Mouse (Mus musculus): Measurements from ENCODE around the gene Enc1. TPM values are rescaled to one million over a fixed set of nuclear protein-coding genes. Genes with fewer than 3 reads are reported as not detected.

Gene Enc1
- polyA plus RNA-seq, 1 experiment from 2014 or later: 14.1 TPM

- Histone ChIP-seq H3K27ac (ENCODE audit: low read depth) (no peak overlapping the region), H3K9me3 (ENCODE audit: low read depth, low read length) (no peaks in the 10 kb centered on the region), H3K27me3 (ENCODE audit: insufficient read depth, low read length) (no peaks in the 10 kb centered on the region), H3K4me1 (ENCODE audit: insufficient read depth) (peaks cover 14% of the 10 kb centered on the region), H3K36me3 (ENCODE audit: insufficient read depth) (peaks cover 75% of the 10 kb centered on the region), H3K4me2 (no peak overlapping the region), H3K4me3 (ENCODE audit: low read depth, low read length) (no peak overlapping the region), H3K9ac (no peak overlapping the region)
- 74% methylated on average over 20 of the region's 20 CpGs for WGBS
- ATAC-seq (ENCODE audit: insufficient read depth) (no peak), DNase-seq (no peak)
- no peak for TF ChIP-seq CTCF (IDR thresholded peaks at IDR 0.05; ENCODE audit: low read depth)
Observed at GRCm38 (mm10) chr13:97250551-97251380, 9.9 kb downstream of the Enc1 start.

GRCm38 (mm10) chr13:97251736-97252135 is 10.8 kb downstream of the Enc1 start:
- Histone ChIP-seq H3K27ac (ENCODE audit: low read depth) (no peak overlapping the region), H3K4me3 (ENCODE audit: low read depth, low read length) (no peak overlapping the region), H3K9me3 (ENCODE audit: low read depth, low read length) (no peaks in the 10 kb centered on the region), H3K27me3 (ENCODE audit: insufficient read depth, low read length) (no peaks in the 10 kb centered on the region), H3K4me1 (ENCODE audit: insufficient read depth) (peaks cover 14% of the 10 kb centered on the region), H3K9ac (no peak overlapping the region), H3K4me2 (no peak overlapping the region), H3K36me3 (ENCODE audit: insufficient read depth) (peaks cover 65% of the 10 kb centered on the region)
- WGBS: 56% methylated on average over 7 of the region's 7 CpGs
- ATAC-seq (ENCODE audit: insufficient read depth) (no peak), DNase-seq (no peak)
- no peak for TF ChIP-seq CTCF (IDR thresholded peaks at IDR 0.05; ENCODE audit: low read depth)

GRCm38 (mm10) chr13:97252469-97252868 is 11.6 kb downstream of the Enc1 start:
- Histone ChIP-seq H3K36me3 (ENCODE audit: insufficient read depth) (peaks cover 58% of the 10 kb centered on the region), H3K9me3 (ENCODE audit: low read depth, low read length) (no peaks in the 10 kb centered on the region), H3K4me2 (no peak overlapping the region), H3K27me3 (ENCODE audit: insufficient read depth, low read length) (no peaks in the 10 kb centered on the region), H3K4me1 (ENCODE audit: insufficient read depth) (peaks cover 14% of the 10 kb centered on the region), H3K4me3 (ENCODE audit: low read depth, low read length) (no peak overlapping the region), H3K9ac (no peak overlapping the region), H3K27ac (ENCODE audit: low read depth) (no peak overlapping the region)
- no peak for TF ChIP-seq CTCF (IDR thresholded peaks at IDR 0.05; ENCODE audit: low read depth)
- no peak for ATAC-seq (ENCODE audit: insufficient read depth)
- peak; percentile 33 for DNase-seq
- WGBS: 60% methylated on average over 7 of the region's 7 CpGs

- no peak overlapping the region for H3K4me2 ChIP-seq
- no peak for TF ChIP-seq CTCF (IDR thresholded peaks at IDR 0.05; ENCODE audit: low read depth)
- peaks cover 48% of the 10 kb centered on the region for H3K36me3 ChIP-seq (ENCODE audit: insufficient read depth)
- ATAC-seq (ENCODE audit: insufficient read depth) (no peak; the same call in 1 of the 2 replicates), DNase-seq (peak; percentile 19)
- no peaks in the 10 kb centered on the region for H3K9me3 ChIP-seq (ENCODE audit: low read depth, low read length)
- WGBS: 70% methylated on average over 6 of the region's 6 CpGs
- H3K27ac ChIP-seq (ENCODE audit: low read depth): no peak overlapping the region
- H3K4me1 ChIP-seq (ENCODE audit: insufficient read depth): peaks cover 11% of the 10 kb centered on the region
- H3K4me3 ChIP-seq (ENCODE audit: low read depth, low read length): no peak overlapping the region
- no peaks in the 10 kb centered on the region for H3K27me3 ChIP-seq (ENCODE audit: insufficient read depth, low read length)
- no peak overlapping the region for H3K9ac ChIP-seq
Observed at GRCm38 (mm10) chr13:97253418-97253981, 12.6 kb downstream of the Enc1 start.

- Histone ChIP-seq H3K9ac (no peak overlapping the region), H3K4me1 (ENCODE audit: insufficient read depth) (peaks cover 6% of the 10 kb centered on the region), H3K4me2 (no peak overlapping the region), H3K27ac (ENCODE audit: low read depth) (no peak overlapping the region), H3K9me3 (ENCODE audit: low read depth, low read length) (no peaks in the 10 kb centered on the region), H3K36me3 (ENCODE audit: insufficient read depth) (peaks cover 43% of the 10 kb centered on the region), H3K4me3 (ENCODE audit: low read depth, low read length) (no peak overlapping the region), H3K27me3 (ENCODE audit: insufficient read depth, low read length) (no peaks in the 10 kb centered on the region)
- WGBS: 82% methylated on average over 5 of the region's 5 CpGs
- no peak for DNase-seq
- no peak for TF ChIP-seq CTCF (IDR thresholded peaks at IDR 0.05; ENCODE audit: low read depth)
- ATAC-seq (ENCODE audit: insufficient read depth): no peak
Observed at GRCm38 (mm10) chr13:97253994-97254393, 13.1 kb downstream of the Enc1 start.

- no peak overlapping the region for H3K4me2 ChIP-seq
- H3K27me3 ChIP-seq (ENCODE audit: insufficient read depth, low read length): no peaks in the 10 kb centered on the region
- no peak overlapping the region for H3K4me3 ChIP-seq (ENCODE audit: low read depth, low read length)
- no peak for TF ChIP-seq CTCF (IDR thresholded peaks at IDR 0.05; ENCODE audit: low read depth)
- no peak overlapping the region for H3K27ac ChIP-seq (ENCODE audit: low read depth)
- H3K4me1 ChIP-seq (ENCODE audit: insufficient read depth): peaks cover 5% of the 10 kb centered on the region
- peaks cover 36% of the 10 kb centered on the region for H3K36me3 ChIP-seq (ENCODE audit: insufficient read depth)
- 72% methylated on average over 10 of the region's 10 CpGs for WGBS
- DNase-seq (peak; percentile 25), ATAC-seq (ENCODE audit: insufficient read depth) (no peak)
- H3K9me3 ChIP-seq (ENCODE audit: low read depth, low read length): no peaks in the 10 kb centered on the region
- H3K9ac ChIP-seq: no peak overlapping the region
Observed at GRCm38 (mm10) chr13:97254564-97255164, 13.8 kb downstream of the Enc1 start.

All from lung, embryonic 14.5 days (tissue).